Mouse (Mus musculus): Measurements from ENCODE around the gene Gm20823. TPM values are rescaled to one million over a fixed set of nuclear protein-coding genes. Genes with fewer than 3 reads are reported as not detected.
"Not testable (repeated sequence)": the region's sequence is repeated elsewhere in the genome, so short reads cannot be mapped to it uniquely, and the experiment has no call there.

Gene Gm20823
- polyA plus RNA-seq (2015; fragmentation: Nextera tagmentation; extraction: Ambion mirVana), result not detected in 2 replicates

- H3K27me3 ChIP-seq (replicated peaks; ENCODE audit: insufficient read depth, low read length); H3K9ac ChIP-seq (replicated peaks; ENCODE audit: low read depth); ATAC-seq; H3K27ac ChIP-seq (ENCODE audit: low read length); H3K4me3 ChIP-seq (ENCODE audit: low read depth, low read length); H3K4me2 ChIP-seq (replicated peaks; ENCODE audit: low read depth, low read length); H3K9me3 ChIP-seq (ENCODE audit: low read length); H3K4me1 ChIP-seq (ENCODE audit: insufficient read depth, low read depth, low read length); H3K36me3 ChIP-seq (ENCODE audit: insufficient read depth, low read length); DNase-seq (ENCODE audit: low spot score): not testable (repeated sequence)
- no CpG with 5 or more reads among the region's 4 CpGs for WGBS
Measured at GRCm38 (mm10) chrY:62464745-62465144, at the start of gene Gm20823. Gene Gm20823, minus strand, starts transcription at chrY:62464845.
